Mouse (Mus musculus): ENCODE measurements around the gene Pnkp. TPM values are rescaled to one million over a fixed set of nuclear protein-coding genes. Genes with fewer than 3 reads are reported as not detected.
A peak's percentile ranks its signal among the peaks of the same experiment; 100 is the strongest.

The Pnkp gene
- total RNA-seq, 2 experiments from 2014 or later = 18.6 to 21.1 TPM

GRCm38 (mm10) chr7:44824872-44825271, 32.1 kb upstream of the Pnkp start:
- intact Hi-C loops (cut with DNase I) = loop anchor here (1.0 to 2.0 kb wide), 2 partner anchors 74 to 101 kb away; partner anchors contain the start of gene Zfp473
- peak; percentile 81 to 85 for DNase-seq

GRCm38 (mm10) chr7:44826771-44827170, 30.2 kb upstream of the Pnkp start:
- DNase-seq = no peak

DNA sequence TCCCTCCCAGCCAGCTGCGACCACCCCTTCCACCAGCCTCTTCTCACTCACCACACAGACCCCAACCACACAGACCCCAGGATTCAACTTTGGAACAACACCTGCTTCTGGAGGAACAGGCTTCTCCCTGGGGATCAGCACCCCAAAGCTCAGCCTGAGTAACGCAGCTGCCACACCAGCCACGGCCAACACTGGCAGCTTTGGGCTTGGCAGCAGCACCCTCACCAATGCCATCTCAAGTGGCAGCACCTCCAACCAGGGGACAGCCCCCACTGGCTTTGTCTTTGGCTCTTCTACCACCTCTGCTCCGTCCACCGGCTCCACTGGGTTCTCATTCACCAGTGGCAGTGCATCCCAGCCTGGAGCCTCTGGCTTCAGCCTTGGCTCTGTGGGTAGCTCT, 28.2 kb upstream of the Pnkp start:
- DNase-seq = no peak
- intact Hi-C loops (cut with DNase I) = no loop called here

More at GRCm38 (mm10) chr7:44826771-44827170, 30.2 kb upstream of the Pnkp start:
- intact Hi-C loops (cut with DNase I) = no loop called here

DNA sequence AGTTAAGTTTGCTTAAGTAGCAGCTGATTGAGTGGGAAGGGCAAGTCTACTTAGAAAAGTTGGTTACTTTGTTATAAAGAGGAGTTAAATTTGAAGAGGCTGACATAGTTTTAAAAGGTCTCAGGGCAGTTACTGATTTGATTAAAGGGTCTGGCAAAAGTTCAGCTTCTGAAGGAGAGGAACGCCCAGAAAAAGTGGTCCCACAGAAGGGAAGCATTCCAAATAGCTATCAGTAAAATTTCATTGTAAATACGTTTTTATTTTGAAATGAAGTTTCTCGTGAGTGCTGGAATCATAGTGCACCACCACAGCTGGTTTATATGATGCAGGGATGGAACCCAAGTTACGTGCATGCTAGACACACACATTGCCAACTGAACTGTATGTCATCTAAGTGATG, 24.2 kb upstream of the Pnkp start:
- DNase-seq = no peak
- intact Hi-C loops (cut with DNase I) = no loop called here

GRCm38 (mm10) chr7:44835373-44836015, 21.4 kb upstream of the Pnkp start:
- no peak for DNase-seq
- intact Hi-C loops (cut with DNase I) = no loop called here

DNA sequence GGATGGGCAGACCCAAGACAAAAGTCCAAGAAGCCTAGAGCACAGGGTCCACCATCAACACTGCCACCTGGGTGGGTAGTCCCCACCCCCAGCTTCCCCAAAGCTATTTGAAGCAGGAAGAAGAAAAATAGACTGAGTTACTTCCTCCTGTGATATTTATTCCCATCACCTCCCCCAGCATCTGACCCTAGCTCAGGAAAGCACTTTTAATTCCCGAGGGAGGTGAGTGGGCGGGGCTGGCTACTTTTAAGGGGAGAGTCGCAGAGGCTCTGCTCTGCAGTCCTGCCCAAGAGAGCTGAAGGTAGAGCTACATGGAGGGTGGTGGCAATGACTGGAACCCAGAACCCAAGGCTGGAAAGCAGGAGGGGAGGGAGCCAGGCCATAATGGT, 20.9 kb upstream of the Pnkp start:
- intact Hi-C loops (cut with DNase I) = no loop called here
- no peak for DNase-seq

- no peak for DNase-seq
- intact Hi-C loops (cut with DNase I) = no loop called here
Observed at GRCm38 (mm10) chr7:44836423-44837053, 20.4 kb upstream of the Pnkp start.

GRCm38 (mm10) chr7:44838073-44838472, 18.9 kb upstream of the Pnkp start:
- DNase-seq = no peak
- intact Hi-C loops (cut with DNase I) = no loop called here

- no peak for DNase-seq
- intact Hi-C loops (cut with DNase I) = no loop called here
Observed at GRCm38 (mm10) chr7:44839171-44839490, 17.8 kb upstream of the Pnkp start.

DNA sequence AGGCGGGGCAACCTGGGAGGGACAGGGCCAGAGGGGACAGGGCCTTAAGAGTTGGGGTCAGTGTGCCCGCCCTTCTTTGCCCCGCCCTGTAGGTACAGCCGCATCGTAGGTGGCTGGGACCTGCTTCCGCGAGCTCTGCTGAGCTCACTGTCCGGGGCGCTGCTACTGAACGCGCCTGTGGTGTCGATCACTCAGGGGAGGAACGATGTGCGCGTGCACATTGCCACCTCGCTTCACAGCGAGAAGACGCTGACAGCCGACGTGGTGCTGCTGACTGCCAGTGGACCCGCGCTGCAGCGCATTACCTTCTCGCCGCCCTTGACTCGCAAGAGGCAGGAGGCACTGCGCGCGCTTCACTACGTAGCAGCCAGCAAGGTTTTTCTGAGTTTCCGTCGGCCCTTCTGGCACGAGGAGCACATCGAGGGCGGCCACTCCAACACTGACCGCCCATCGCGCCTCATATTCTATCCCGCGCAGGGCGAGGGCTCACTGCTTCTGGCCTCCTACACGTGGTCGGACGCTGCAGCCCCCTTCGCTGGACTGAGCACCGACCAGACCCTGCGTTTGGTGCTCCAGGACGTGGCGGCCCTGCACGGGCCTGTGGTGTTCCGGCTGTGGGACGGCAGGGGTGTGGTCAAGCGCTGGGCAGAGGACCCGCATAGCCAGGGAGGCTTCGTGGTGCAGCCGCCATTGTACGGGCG, 17.3 kb upstream of the Pnkp start:
- DNase-seq = peak; percentile 39 to 59
- intact Hi-C loops (cut with DNase I) = no loop called here

GRCm38 (mm10) chr7:44840426-44840825, 16.5 kb upstream of the Pnkp start:
- intact Hi-C loops (cut with DNase I) = no loop called here
- DNase-seq = no peak

DNA sequence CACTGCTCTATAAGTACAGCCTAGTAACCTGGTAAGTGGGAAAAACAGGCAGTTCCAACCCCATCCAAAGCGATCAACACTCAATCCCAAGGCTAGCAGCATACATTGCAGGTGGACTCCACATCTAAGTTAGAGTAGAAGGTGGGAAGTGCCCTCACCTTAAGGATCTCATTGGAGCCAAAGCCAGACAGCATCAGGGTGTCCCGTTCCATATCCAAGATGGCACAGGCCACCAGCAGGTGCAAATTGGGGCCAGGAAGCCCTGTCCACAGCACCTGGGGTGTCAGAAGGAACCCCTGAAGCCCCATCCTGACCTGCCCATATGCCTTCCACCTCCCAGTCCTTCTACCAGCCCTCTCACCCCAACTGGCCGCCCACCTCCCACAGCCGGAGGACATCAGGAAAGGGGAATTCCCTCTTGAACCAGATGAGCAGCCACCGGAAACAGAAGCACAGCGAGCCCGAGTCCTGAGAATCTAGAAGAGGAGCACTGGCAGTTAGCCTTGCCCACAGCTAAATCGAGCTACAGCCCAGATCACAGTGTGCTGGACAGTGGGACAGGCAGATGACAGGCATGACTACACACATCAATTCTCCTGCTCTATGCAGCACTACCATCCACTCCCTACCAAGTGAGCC, 15.0 kb upstream of the Pnkp start:
- intact Hi-C loops (cut with DNase I) = no loop called here
- no peak for DNase-seq

- DNase-seq = no peak
- intact Hi-C loops (cut with DNase I) = no loop called here
Observed at GRCm38 (mm10) chr7:44845006-44845405, 11.9 kb upstream of the Pnkp start.

- intact Hi-C loops (cut with DNase I) = no loop called here
- no peak for DNase-seq
Observed at GRCm38 (mm10) chr7:44846804-44847203, 10.1 kb upstream of the Pnkp start.

- intact Hi-C loops (cut with DNase I) = no loop called here
Observed at GRCm38 (mm10) chr7:44847772-44848171, 9.2 kb upstream of the Pnkp start.

DNA sequence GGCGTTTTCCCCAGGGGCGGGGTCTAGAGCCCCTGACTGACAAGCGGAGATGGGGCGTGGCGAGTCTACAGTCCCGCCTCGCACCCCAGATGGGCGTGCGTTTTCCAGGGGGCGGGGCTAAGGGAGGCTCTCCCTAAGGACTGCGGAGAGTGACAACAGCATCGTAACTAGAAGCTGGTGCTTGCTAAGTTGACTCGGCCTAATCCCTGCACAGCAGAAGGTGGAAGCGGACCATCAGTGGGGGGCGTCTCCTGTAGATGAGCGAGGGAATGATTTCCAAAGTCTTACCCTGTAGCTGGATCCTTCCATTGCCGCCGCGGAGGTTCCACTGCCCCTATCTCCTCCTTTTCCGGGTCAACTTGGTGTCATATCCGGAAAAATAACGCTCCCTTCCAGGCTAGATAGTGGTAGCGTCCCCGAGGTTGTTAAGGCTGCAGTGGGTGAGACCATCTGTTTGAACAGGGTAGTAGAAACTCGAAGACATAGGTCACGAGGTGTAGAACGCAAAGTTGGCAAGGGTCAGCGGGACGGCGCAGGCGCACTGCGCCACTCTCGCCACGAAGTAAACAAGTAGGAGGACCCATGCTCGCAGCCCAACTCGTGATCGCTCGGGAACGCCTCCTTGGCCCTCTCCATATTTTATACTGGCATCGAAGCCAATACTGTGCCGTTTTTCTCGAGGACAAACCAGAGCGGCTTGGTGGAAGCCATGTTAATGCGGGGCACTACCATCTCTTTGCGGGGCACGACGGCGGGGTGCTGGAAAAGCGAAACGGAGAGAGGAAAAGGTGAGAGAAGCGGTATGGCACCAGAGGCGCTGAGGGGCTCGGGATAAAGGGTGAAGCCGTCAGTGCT, 8.2 kb upstream of the Pnkp start, which contains the start of the genes Akt1s1 and Tbc1d17:
TSS of gene Akt1s1 (plus strand) at position 431 of the 855 bp plus-strand sequence.
TSS of gene Tbc1d17 (minus strand) at position 519 of the 855 bp plus-strand sequence.
- intact Hi-C loops (cut with DNase I) = no loop called here
- DNase-seq = peak; percentile 98

More at GRCm38 (mm10) chr7:44847772-44848171, 9.2 kb upstream of the Pnkp start:
- DNase-seq = no peak

DNA sequence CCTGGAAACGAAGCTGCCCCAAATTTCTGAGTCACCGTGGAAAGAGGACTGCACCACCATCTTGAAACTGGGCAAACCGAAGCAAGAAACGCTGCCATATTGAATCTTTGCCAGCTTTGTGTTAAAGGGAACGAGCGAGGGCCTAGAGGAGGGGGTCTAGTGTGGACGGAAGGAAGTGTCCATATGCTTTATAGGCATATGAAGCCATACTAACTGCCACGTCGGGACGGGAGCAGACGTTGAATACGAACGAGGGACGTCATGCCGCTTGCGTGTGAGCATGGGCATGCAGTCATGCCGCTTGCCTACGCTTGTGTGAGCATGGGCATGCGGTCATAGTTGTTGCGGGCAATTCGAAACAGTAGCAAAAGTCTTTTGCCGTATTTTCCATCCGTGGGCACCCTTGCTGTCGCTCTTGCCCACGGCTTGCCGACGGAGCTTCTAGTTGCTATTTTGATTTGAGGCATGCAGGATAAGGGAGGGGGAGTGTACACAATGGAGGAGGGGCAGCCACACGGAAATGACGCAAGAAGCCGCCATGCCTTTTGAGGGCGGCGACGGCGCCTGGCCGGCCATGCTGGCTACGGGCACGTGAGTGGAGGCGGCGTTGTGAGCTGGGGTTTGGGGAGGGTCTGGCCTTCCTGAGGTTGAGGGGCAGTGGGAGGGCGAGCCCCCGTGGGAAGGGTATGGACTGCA, 7.4 kb upstream of the Pnkp start:
- intact Hi-C loops (cut with DNase I) = no loop called here

GRCm38 (mm10) chr7:44850146-44850545, 6.8 kb upstream of the Pnkp start:
- intact Hi-C loops (cut with DNase I) = no loop called here
- DNase-seq = peak; percentile 79 to 85

More for the DNA sequence above, 7.4 kb upstream of the Pnkp start:
- DNase-seq = peak; percentile 86 to 91

- DNase-seq = no peak
- intact Hi-C loops (cut with DNase I) = no loop called here
Observed at GRCm38 (mm10) chr7:44850789-44851624, 5.9 kb upstream of the Pnkp start.
